Mouse (Mus musculus) gastrocnemius, adult 18-20 months (tissue): Measurements from ENCODE around the gene Mlxipl. TPM values are rescaled to one million over a fixed set of nuclear protein-coding genes. Genes with fewer than 3 reads are reported as not detected.

Experiments
- DNase-seq: peaks from one replicate; pipeline ENCODE4 v3.0.0; 2021; ENCODE audit warnings: low spot score
- total RNA-seq, 2 experiments: library from RNA; stranded (reverse); gene quantifications; 2 replicates each; pipeline ENCODE4 v1.2.3; 2021

Mlxipl gene
- total RNA-seq, 2 experiments from 2014 or later: 54.5 to 64.1 TPM

DNA sequence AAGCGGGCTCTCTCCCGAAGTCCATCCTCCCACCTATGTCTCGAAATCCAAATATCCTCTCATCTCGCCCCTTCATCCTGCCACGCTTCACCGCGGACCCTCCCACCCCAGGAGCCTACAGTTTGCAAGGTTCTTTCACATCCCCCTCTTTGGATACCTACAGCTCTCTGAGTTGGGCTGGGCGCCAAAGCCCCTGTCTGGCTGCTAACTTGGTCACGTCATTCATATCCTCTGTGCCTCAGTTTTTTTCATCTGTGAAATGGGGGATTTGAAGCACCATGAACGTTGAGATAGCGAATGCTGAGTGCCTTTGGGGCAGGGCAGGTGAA is 11.2 kb upstream of the Mlxipl start:
- no peak for DNase-seq

DNA sequence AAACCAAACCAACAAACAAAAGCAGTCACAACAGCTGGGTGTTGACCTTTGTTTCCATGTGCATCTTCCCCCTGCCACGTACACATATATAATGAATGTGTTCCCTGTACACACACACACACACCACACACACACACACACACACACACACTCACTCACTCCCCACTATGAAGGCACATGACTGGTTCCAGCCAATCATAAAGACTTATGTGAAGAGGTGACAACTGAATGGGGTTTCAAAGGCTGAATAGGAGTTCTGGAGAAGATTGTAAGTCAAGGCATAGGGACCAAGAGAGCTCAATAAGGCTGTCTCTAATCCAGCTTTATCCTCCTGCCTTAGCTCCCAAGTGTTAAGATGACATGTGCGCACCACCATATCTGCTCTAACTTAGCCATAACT is 10.1 kb upstream of the Mlxipl start:
- DNase-seq: no peak

GRCm38 (mm10) chr5:135080539-135080938 is 9.2 kb upstream of the Mlxipl start:
- no peak for DNase-seq

DNA sequence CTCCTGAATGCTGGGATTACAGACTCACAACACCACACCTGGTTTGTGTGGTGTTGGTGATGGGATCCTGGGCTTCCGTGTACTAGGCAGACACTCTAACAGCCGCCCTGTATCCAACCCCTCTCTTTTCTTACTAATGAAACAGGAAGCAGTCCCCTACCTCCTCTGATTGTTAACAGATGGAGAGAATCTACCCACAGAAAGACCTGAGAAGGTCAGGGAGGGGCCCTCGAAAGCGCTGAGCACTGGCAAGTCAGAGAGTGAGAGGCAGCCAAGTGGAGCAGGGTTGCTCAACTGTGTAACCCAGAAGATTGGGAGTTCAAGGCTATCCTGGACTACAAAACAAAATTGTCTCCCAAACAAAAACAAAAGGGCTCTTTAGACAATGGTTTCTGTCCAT is 2.8 kb upstream of the Mlxipl start:
- no peak for DNase-seq

- DNase-seq: no peak
Measured at GRCm38 (mm10) chr5:135100981-135101380, 11.3 kb downstream of the Mlxipl start.

DNA sequence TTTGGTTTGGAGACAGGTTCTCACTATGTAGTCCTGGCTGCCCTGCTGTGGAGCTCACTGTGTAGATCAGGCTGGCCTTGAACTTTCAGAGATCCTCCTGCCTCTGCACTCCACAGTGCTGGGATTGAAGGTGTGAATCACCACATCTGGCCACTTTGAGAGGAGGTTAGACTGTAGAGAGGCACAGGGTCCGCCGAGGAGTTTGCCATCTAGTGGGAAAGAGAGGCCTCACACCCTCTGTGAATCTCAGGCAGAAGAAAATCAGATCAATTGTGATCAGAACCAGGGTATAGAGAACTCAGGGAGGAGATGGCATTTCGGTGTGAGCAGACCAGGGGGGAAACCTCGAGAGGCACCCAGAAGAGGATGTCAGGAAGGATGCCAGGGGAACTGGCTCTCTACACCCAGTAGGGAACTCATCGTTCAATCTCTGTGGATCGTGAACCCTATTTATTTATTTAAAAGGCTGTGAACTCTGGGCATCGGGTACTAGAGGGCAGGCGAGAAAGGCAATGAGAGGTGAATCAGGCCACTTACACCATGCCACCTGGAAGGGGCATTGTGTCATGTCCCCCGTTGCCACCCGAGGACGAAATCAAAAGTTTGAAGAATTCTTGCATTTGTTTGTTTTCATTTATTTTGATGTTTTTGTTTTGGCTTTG is 14.4 kb downstream of the Mlxipl start:
- no peak for DNase-seq

DNA sequence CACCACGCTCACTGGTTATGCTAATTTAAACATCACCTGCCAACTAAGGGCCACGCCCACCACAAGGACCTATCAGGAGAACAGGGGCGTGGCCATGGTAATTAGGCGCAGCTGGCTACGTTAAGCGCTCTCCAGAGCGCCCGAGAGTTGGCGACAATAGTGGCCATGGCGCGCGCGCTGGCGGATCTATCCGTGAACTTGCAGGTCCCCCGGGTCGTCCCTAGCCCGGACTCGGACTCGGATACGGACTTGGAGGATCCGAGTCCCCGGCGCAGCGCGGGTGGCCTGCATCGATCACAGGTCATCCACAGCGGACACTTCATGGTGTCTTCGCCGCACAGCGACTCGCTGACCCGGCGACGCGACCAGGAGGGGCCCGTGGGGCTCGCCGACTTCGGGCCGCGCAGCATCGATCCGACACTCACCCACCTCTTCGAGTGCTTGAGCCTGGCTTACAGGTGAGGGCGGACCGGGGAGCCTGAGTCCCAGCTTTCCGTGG is 17.1 kb downstream of the Mlxipl start:
- DNase-seq: peak; percentile 92

- DNase-seq: peak; percentile 95
Measured at GRCm38 (mm10) chr5:135107521-135108501, 18.1 kb downstream of the Mlxipl start.

DNA sequence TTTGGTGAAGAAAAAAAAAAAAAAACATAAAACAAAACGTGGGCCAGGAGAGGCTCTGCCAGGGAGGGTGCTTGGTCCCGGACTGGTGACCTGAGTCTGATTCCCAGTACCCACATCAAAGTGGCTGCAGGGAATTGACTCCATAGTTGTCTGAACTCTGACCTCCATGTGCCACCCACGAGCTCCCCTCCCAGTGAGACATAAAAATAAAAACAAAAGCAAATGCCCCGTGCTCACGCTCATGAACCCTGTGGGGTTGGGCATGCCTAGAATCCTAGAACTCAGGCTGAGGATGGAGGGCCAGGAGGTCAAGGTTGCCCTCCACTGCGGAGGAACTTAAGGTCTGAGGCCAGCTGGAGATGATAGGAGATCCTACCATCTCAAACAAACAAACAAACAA is 19.3 kb downstream of the Mlxipl start:
- DNase-seq: no peak

DNA sequence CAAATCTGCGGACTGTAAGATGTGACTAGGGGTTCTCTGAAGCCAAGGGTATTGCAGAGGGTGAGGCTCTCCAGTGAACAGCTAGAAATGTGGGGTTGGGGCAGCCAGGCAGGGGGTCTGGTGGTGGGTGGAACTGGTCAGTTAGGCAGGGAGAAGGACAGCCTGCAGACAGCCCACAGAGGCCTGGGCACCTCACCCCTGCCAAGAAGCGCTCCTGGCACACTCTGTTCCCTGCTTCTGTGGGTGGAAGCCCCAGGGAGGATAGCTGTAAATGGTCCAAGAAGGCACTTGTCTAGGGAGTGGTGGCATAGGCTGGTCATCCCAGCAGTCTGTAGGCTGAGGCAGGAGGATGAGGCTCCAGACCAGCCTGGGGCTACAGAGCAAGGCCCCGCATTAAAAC is 19.7 kb downstream of the Mlxipl start:
- peak; percentile 46 for DNase-seq

GRCm38 (mm10) chr5:135109976-135110375 is 20.3 kb downstream of the Mlxipl start:
- DNase-seq: no peak

GRCm38 (mm10) chr5:135113782-135114181 is 24.1 kb downstream of the Mlxipl start:
- DNase-seq: no peak

GRCm38 (mm10) chr5:135115241-135115640 is 25.6 kb downstream of the Mlxipl start:
- no peak for DNase-seq

DNA sequence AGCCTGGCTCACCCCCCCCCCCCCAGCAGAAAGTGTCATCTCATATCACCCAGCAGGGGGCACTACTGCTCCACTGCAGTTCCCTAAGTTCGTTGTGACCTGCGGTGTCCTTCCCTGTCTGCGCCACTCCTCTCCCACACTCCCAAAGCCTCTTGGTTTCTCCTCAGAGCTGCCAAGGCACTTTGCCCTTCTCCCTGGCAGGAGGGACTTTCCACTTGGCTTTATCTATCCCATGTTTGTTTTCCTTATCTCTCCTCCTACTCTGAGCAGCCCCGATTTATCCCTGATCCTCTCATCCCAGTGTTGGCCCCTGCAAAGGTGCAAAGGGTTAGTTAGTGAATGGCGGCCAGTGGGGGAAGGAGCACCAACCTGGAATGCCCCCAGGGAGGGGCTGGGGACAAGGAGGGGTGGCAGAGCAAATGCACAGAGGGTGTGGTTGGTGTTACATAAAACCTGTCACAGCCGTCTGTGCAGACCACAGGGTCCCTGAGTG is 28.9 kb downstream of the Mlxipl start:
- DNase-seq: peak; percentile 72

GRCm38 (mm10) chr5:135120753-135121152 is 31.1 kb downstream of the Mlxipl start:
- DNase-seq: no peak

DNA sequence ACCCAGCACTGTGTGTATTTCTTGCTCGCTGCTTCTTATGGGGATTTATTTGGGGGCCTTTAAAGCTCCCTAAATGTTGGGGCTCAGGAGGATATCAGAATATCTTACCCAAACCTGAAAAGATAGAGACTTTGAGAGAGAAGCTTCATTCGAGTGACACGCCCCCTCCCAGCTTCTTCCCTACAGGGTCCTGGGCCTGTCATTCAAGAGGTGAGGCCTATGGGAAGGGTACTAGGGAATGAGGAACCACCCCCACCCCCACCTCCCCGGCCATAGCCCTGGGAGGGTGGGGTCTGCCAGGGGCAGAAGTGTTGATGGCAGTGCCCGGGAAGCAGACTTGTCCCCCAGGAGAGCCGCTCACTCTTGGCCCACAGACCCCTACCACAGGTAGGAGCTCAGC is 36.4 kb downstream of the Mlxipl start:
- no peak for DNase-seq

DNA sequence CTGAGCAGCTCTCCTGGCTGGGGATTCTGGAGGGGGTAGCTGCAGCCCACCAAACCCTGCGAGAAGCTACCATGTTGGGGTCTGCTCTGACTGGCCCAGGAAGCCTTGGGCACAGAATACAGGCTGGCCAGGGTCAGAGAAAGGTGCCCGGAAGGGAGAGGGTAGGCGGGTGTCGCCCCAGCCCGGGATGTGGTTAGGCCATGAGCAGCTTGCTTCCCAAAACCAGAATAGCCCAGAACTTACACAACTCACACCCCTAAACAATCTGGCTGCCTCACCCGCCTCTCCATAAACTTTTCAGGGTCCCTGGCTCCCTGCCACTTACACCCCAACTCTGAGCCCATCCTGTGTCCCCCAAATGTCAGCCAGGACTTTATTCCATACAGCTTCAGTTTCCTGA is 38.0 kb downstream of the Mlxipl start:
- no peak for DNase-seq

DNA sequence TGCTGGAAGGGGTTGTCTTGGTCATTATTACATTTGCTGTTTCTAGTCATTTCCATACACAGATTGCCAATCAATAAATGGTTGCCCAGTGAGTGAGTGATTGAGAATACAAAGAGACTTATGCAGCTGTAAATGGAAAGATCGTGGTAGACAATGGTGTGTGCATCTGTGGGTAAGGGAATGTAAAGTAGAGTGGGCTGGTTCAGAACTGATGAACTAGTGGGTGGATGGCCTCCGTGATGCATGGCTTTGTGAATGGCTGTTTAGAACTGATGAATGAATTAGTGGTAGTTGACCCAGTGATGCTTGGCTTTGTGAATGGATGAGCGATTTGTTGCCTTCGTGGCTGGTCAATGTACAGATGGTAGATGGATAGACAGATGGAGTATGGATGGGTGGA is 40.1 kb downstream of the Mlxipl start:
- DNase-seq: no peak

DNA sequence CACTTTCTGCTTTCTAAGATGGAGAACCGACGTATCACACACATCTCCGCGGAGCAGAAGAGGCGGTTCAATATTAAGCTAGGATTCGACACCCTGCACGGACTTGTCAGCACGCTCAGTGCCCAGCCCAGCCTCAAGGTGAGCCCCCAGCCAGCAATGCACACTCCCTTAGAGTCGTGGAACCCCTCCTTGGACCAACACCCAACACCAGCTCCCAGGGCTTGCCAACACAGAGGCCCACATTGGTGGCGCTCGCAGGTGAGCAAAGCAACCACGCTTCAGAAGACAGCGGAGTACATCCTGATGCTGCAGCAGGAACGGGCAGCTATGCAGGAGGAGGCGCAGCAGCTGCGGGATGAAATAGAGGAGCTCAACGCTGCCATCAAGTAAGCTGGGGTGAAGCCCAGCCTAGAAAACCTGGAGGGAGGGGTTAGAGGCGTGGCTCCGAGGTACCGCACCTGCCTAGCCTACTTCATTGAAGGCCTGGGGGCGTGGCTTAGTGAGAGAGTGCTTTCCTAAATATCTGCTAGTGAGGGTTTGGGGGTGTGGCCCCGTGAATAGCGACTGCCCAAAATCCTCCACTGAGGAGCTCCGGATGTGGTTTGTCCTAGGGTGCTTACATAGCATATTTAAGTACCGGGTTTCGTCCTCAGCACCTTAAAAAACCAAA is 44.2 kb downstream of the Mlxipl start:
- no peak for DNase-seq

- no peak for DNase-seq
Measured at GRCm38 (mm10) chr5:135134534-135134933, 44.8 kb downstream of the Mlxipl start.

- no peak for DNase-seq
Measured at GRCm38 (mm10) chr5:135139881-135140280, 50.2 kb downstream of the Mlxipl start.

GRCm38 (mm10) chr5:135144469-135144868 is 54.8 kb downstream of the Mlxipl start:
- DNase-seq: no peak
